Mouse (Mus musculus): ENCODE results near the gene Ctnnb1.

Ctnnb1 gene

GRCm38 (mm10) chr9:120998696-120999095 lies 69.7 kb downstream of the Ctnnb1 start:
- CTCF ChIA-PET: no interaction called here

GRCm38 (mm10) chr9:121000641-121001320 lies 71.8 kb downstream of the Ctnnb1 start:
- CTCF ChIA-PET: no interaction called here

- CTCF ChIA-PET: no interaction called here
Measured at GRCm38 (mm10) chr9:121001681-121002540, 72.9 kb downstream of the Ctnnb1 start.

- CTCF ChIA-PET: no interaction called here
Measured at GRCm38 (mm10) chr9:121005961-121006360, 76.9 kb downstream of the Ctnnb1 start.
